Mouse (Mus musculus) kidney, embryonic 14.5 days (tissue): ENCODE data around the gene Etv6. TPM values are rescaled to one million over a fixed set of nuclear protein-coding genes. Genes with fewer than 3 reads are reported as not detected.

Experiments
- ATAC-seq: fragments of 200-750 bp; cut with Nextera tagmentation; 2 replicates; pipeline ENCODE4 v1.8.0; 2017; ENCODE audit warnings: moderate number of reproducible peaks, mild to moderate bottlenecking, moderate TSS enrichment, moderate library complexity; ENCODE audit not compliant: low FRiP score, low TSS enrichment
- H3K27ac ChIP-seq: fragments of 300-500 bp; sonication (generic); 2 replicates; pipeline ENCODE4 v1.5.1; 2014; ENCODE audit warnings: low read depth, mild to moderate bottlenecking, low read length, moderate library complexity, mixed read lengths
- H3K27me3 ChIP-seq: fragments of 300-500 bp; sonication (generic); 2 replicates; pipeline ENCODE4 v1.6.1; 2014; ENCODE audit warnings: mild to moderate bottlenecking, low read length; ENCODE audit not compliant: control insufficient read depth, insufficient read depth
- H3K36me3 ChIP-seq: fragments of 300-500 bp; sonication (generic); 2 replicates; pipeline ENCODE4 v1.6.1; 2014; ENCODE audit warnings: low read length, mixed read lengths; ENCODE audit not compliant: control insufficient read depth, insufficient read depth
- H3K4me1 ChIP-seq: fragments of 300-500 bp; sonication (generic); 2 replicates; pipeline ENCODE4 v1.6.1; 2014; ENCODE audit warnings: low read length, mixed read lengths; ENCODE audit not compliant: control insufficient read depth, insufficient read depth
- H3K4me2 ChIP-seq: fragments of 300-500 bp; sonication (generic); replicated peaks from 2 replicates; pipeline ENCODE4 v1.6.1; 2014; ENCODE audit warnings: low read depth, mild to moderate bottlenecking, low read length
- H3K4me3 ChIP-seq: fragments of 300-500 bp; sonication (generic); 2 replicates; pipeline ENCODE4 v1.5.1; 2014; ENCODE audit warnings: mild to moderate bottlenecking, low read length
- H3K9ac ChIP-seq: fragments of 300-500 bp; sonication (generic); 2 replicates; pipeline ENCODE4 v1.6.1; 2014; ENCODE audit warnings: low read depth, mild to moderate bottlenecking, low read length, moderate library complexity
- H3K9me3 ChIP-seq: fragments of 300-500 bp; sonication (generic); 2 replicates; pipeline ENCODE4 v1.6.1; 2016; ENCODE audit warnings: low read length; ENCODE audit not compliant: control insufficient read depth
- WGBS: fragments of 180-500 bp; shearing (Covaris S2); extraction: QIAGEN DNeasy Blood & Tissue Kit; methylation state at CpG from one replicate; pipeline ENCODE4 v1.1.7; 2014; 5-methylcytosine and 5-hydroxymethylcytosine counted together
- polyA plus RNA-seq: library from polyadenylated mRNA; unstranded; fragments of >200 nt; fragmentation: Nextera tagmentation; extraction: Ambion mirVana; gene quantifications from 2 replicates; pipeline ENCODE4 v1.2.1, GENCODE M21; 2014

Gene Etv6
- polyA plus RNA-seq, 1 experiment from 2014 or later, result 18.1 TPM

GRCm38 (mm10) chr6:134038881-134039280 is 3.4 kb downstream of the Etv6 start:
- WGBS, result 10% methylated on average over 6 of the region's 6 CpGs
- no peaks in the 10 kb centered on the region for H3K9me3 ChIP-seq
- H3K27me3 ChIP-seq, result no peaks in the 10 kb centered on the region
- no peak overlapping the region; the same call in 1 of the 2 replicates for H3K9ac ChIP-seq
- H3K27ac ChIP-seq, result no peak overlapping the region
- H3K36me3 ChIP-seq, result no peaks in the 10 kb centered on the region
- peaks cover 51% of the 10 kb centered on the region for H3K4me1 ChIP-seq
- H3K4me2 ChIP-seq, result peak overlapping the region; percentile 39
- peak overlapping the region; percentile 2; the same call in 1 of the 2 replicates for H3K4me3 ChIP-seq
- ATAC-seq, result no peak

DNA sequence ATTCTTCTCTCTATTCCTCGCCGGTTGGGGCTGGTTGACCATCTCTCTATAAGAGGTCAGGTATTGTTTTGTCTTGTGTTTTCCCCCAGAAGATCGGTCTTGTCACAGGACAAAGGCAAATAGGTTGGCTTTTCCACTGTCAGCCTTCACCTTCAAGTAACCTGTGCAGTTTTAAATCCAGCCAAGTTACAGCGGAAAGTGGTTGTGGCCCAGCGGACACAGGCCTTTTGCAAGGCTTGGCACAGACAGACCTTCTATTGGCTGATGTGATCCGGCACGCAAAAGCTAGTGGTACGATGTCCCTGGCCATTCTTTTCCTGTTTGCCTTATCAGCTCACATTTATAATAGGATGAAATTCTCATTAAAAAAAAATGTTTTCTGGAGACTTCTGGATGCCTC is 3.9 kb downstream of the Etv6 start:
- H3K4me3 ChIP-seq, result 0 out of 2 replicates have a peak overlapping the region, but pooled peaks have one; percentile 2
- H3K4me2 ChIP-seq, result peak overlapping the region; percentile 39; the same call in 1 of the 2 replicates
- no peak for ATAC-seq
- no peak overlapping the region for H3K27ac ChIP-seq
- H3K36me3 ChIP-seq, result no peaks in the 10 kb centered on the region
- no peaks in the 10 kb centered on the region for H3K27me3 ChIP-seq
- WGBS, result 72% methylated on average over 8 of the region's 8 CpGs
- H3K9me3 ChIP-seq, result no peaks in the 10 kb centered on the region
- H3K4me1 ChIP-seq, result peaks cover 54% of the 10 kb centered on the region
- H3K9ac ChIP-seq, result no peak overlapping the region

GRCm38 (mm10) chr6:134040312-134040711 is 4.8 kb downstream of the Etv6 start:
- Histone ChIP-seq H3K9me3 (no peaks in the 10 kb centered on the region), H3K27ac (no peak overlapping the region), H3K27me3 (no peaks in the 10 kb centered on the region), H3K4me2 (no peak overlapping the region), H3K36me3 (no peaks in the 10 kb centered on the region), H3K4me3 (no peak overlapping the region), H3K4me1 (peaks cover 63% of the 10 kb centered on the region), H3K9ac (no peak overlapping the region)
- WGBS, result 53% methylated on average over 3 of the region's 3 CpGs
- ATAC-seq, result no peak

DNA sequence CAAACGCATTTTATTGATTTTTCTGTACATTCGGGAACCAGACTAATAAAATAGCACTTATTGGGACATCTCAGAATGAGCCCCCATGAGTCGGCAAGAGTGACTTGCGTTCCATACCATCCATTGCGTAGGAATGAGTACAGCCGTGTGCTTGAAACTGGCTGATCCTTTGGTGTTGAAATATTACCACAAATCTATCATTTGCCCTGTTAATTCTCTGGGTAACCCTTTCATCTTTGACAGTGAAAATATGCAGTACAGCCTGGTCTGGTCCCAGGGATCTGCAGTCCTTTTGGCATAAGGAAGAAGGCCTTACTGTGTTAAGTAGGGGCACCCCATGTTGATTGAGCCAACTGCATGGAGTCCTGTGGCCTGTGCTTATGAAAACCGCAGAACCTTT is 5.8 kb downstream of the Etv6 start:
- Histone ChIP-seq H3K36me3 (no peaks in the 10 kb centered on the region), H3K27ac (no peak overlapping the region), H3K4me1 (peaks cover 73% of the 10 kb centered on the region), H3K9me3 (no peaks in the 10 kb centered on the region), H3K9ac (no peak overlapping the region), H3K4me2 (no peak overlapping the region), H3K27me3 (no peaks in the 10 kb centered on the region), H3K4me3 (no peak overlapping the region)
- WGBS, result 74% methylated on average over 7 of the region's 7 CpGs
- no peak for ATAC-seq

DNA sequence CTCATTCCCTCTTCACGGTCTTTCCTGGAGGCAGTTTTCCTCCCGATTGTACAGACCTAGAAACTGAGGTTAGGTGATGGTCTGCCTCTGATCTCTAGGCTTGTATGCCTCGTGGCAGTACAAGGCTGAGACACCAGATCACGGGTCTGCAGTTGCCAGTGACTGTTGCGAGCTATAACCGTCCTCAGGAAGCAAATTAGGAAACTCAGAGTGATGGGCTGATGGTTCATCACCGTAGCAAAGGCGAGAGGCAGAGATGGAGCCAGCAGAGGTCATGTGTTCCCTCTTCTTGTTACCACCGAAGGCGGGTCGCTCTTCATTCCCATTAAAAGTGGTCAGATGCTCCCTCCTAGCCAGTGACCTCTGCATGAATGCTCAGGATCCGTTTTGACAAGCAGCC is 6.4 kb downstream of the Etv6 start:
- no peaks in the 10 kb centered on the region for H3K27me3 ChIP-seq
- WGBS, result 11% methylated on average over 12 of the region's 12 CpGs
- H3K9ac ChIP-seq, result no peak overlapping the region
- H3K36me3 ChIP-seq, result no peaks in the 10 kb centered on the region
- H3K9me3 ChIP-seq, result no peaks in the 10 kb centered on the region
- no peak overlapping the region for H3K4me2 ChIP-seq
- no peak overlapping the region for H3K4me3 ChIP-seq
- H3K27ac ChIP-seq, result no peak overlapping the region
- H3K4me1 ChIP-seq, result peaks cover 72% of the 10 kb centered on the region
- no peak for ATAC-seq

- H3K4me2 ChIP-seq, result peak overlapping the region; percentile 11
- no peaks in the 10 kb centered on the region for H3K36me3 ChIP-seq
- no peak overlapping the region for H3K9ac ChIP-seq
- H3K27ac ChIP-seq, result no peak overlapping the region
- H3K4me3 ChIP-seq, result no peak overlapping the region
- ATAC-seq, result 0 out of 2 replicates have a peak, but pooled peaks have one; percentile 33
- no peaks in the 10 kb centered on the region for H3K27me3 ChIP-seq
- no peaks in the 10 kb centered on the region for H3K9me3 ChIP-seq
- H3K4me1 ChIP-seq, result peaks cover 64% of the 10 kb centered on the region
- 11% methylated on average over 7 of the region's 7 CpGs for WGBS
Measured at GRCm38 (mm10) chr6:134043545-134043944, 8.0 kb downstream of the Etv6 start.

DNA sequence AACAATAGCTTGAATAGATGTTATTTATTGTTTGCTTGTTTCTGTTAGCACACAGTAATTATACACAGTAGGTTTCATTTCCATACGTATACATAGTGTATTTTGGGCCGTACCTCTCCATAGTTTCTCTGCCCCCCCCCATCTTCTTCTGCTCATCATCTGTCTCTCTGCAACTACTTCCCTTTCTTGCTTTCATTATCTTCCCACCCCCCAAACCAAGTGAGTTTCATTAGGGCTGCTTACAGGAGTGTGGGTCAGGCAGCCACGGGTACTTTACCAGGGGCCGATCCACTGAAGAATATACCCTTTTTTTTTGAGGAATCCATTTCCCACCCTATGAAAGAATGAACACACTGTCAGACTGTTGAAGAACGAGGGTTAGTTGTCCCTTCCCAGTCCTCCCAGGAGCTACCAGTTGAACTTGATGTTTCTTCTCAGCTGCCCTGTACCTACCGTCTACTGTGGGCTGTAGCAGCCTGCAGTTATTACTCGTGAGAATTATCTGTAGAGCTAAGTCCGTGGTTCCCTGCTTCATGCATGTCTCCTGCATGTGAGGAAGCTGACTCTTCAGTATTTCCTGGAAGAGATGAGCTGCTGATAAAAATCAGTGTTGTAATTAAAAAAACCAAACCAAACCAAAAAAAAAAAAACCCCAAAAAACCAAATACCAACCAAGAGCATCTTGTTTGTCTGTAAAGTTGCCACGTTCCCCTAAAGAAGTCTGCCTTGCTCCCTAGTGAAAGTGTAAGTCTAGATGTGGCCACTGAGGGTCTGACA is 9.8 kb downstream of the Etv6 start:
- Histone ChIP-seq H3K4me1 (peaks cover 58% of the 10 kb centered on the region), H3K27me3 (no peaks in the 10 kb centered on the region), H3K9me3 (no peaks in the 10 kb centered on the region), H3K36me3 (no peaks in the 10 kb centered on the region), H3K27ac (no peak overlapping the region), H3K4me3 (no peak overlapping the region), H3K9ac (no peak overlapping the region), H3K4me2 (no peak overlapping the region; the same call in 1 of the 2 replicates)
- WGBS, result 67% methylated on average over 9 of the region's 9 CpGs
- no peak for ATAC-seq

DNA sequence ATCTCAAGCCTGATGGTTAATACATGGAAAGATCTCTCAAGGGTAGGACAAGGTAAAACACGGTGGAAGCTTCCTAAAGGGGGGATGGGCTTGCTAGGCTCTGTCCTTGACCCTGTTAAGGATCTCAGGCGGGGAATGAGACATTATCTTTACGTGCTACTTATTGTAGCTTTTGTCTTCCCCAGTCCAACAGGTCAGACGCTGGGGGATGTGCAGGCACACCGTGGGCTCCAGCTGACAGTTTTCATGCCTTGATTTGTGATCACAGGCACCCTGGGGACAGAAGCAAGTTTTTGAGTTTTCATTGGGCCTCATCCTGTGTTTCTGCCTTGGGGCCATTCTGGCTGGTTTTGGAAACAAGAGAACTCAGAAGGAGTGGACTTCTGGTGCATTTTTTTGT is 10.6 kb downstream of the Etv6 start:
- Histone ChIP-seq H3K9me3 (no peaks in the 10 kb centered on the region), H3K4me2 (no peak overlapping the region), H3K36me3 (no peaks in the 10 kb centered on the region), H3K4me3 (no peak overlapping the region), H3K27me3 (no peaks in the 10 kb centered on the region), H3K4me1 (peaks cover 53% of the 10 kb centered on the region), H3K27ac (no peak overlapping the region), H3K9ac (no peak overlapping the region)
- no peak for ATAC-seq
- 14% methylated on average over 5 of the region's 5 CpGs for WGBS

DNA sequence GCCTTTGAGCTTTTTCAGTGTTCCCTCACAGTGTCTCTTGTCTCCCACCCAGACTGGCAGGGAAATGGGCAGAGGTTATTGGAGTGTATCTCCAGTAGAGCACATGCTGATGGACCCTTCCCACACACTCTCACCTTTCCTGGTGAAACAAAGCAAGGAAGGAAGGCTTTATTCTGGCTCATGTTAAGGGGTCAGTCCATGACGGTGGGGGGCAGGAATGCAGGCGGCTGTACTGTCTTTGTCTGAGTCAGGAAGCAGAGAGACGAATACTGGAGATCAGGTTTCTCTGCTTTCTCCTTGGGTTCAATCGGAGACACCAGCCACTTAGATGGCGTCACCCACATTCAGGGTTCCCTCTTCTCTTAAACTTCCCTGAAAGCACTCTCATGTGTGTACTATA is 11.7 kb downstream of the Etv6 start:
- H3K4me3 ChIP-seq, result no peak overlapping the region
- H3K4me2 ChIP-seq, result no peak overlapping the region
- no peaks in the 10 kb centered on the region for H3K9me3 ChIP-seq
- 36% methylated on average over 5 of the region's 5 CpGs for WGBS
- ATAC-seq, result no peak; the same call in 1 of the 2 replicates
- no peaks in the 10 kb centered on the region for H3K36me3 ChIP-seq
- H3K27ac ChIP-seq, result no peak overlapping the region
- no peak overlapping the region for H3K9ac ChIP-seq
- no peaks in the 10 kb centered on the region for H3K27me3 ChIP-seq
- H3K4me1 ChIP-seq, result peaks cover 47% of the 10 kb centered on the region
